Mouse (Mus musculus) intestine, postnatal 0 days (tissue): ENCODE data around the gene Fam98c. TPM values are rescaled to one million over a fixed set of nuclear protein-coding genes. Genes with fewer than 3 reads are reported as not detected.
A peak's percentile ranks its signal among the peaks of the same experiment; 100 is the strongest.

Source experiments
- ATAC-seq: fragments of 200-750 bp; cut with Nextera tagmentation; 2 replicates; pipeline ENCODE4 v1.8.0; 2017; ENCODE audit warnings: mild to moderate bottlenecking, moderate TSS enrichment, moderate library complexity
- H3K27ac ChIP-seq: fragments of 300-500 bp; sonication (generic); 2 replicates; pipeline ENCODE4 v1.5.1; 2014; ENCODE audit warnings: mild to moderate bottlenecking, low read depth, low read length, moderate library complexity
- H3K27me3 ChIP-seq: fragments of 300-500 bp; sonication (generic); replicated peaks from 2 replicates; pipeline ENCODE4 v1.6.1; 2014; ENCODE audit warnings: low read length, mixed read lengths; ENCODE audit not compliant: control insufficient read depth, insufficient read depth
- H3K36me3 ChIP-seq: fragments of 300-500 bp; sonication (generic); 2 replicates; pipeline ENCODE4 v1.6.1; 2014; ENCODE audit warnings: mild to moderate bottlenecking, moderate library complexity; ENCODE audit not compliant: control insufficient read depth, insufficient read depth
- H3K4me1 ChIP-seq: fragments of 300-500 bp; sonication (generic); replicated peaks from 2 replicates; pipeline ENCODE4 v1.6.1; 2014; ENCODE audit warnings: antibody characterized with exemption, low read length, mixed read lengths; ENCODE audit not compliant: control insufficient read depth, insufficient read depth
- H3K4me2 ChIP-seq: fragments of 300-500 bp; sonication (generic); replicated peaks from 2 replicates; pipeline ENCODE4 v1.6.1; 2014; ENCODE audit warnings: low read depth, mild to moderate bottlenecking, moderate library complexity
- H3K4me3 ChIP-seq: fragments of 300-500 bp; sonication (generic); 2 replicates; pipeline ENCODE4 v1.5.1; 2014; ENCODE audit warnings: low read depth, low read length
- H3K9ac ChIP-seq: fragments of 300-500 bp; sonication (generic); 2 replicates; pipeline ENCODE4 v1.6.1; 2014; ENCODE audit warnings: mild to moderate bottlenecking, low read depth, low read length
- H3K9me3 ChIP-seq: fragments of 300-500 bp; sonication (generic); 2 replicates; pipeline ENCODE4 v1.6.1; 2016; ENCODE audit warnings: mixed run types; ENCODE audit not compliant: control insufficient read depth
- CTCF ChIP-seq: sonication (generic); IDR thresholded peaks from 2 replicates; pipeline ENCODE4 v1.5.1; 2016; ENCODE audit warnings: low read depth, mild to moderate bottlenecking, control low read depth, antibody characterized with exemption, moderate library complexity
- WGBS: fragments of 180-500 bp; shearing (Covaris S2); extraction: QIAGEN DNeasy Blood & Tissue Kit; methylation state at CpG from one replicate; pipeline ENCODE4 v1.1.7; 2014; 5-methylcytosine and 5-hydroxymethylcytosine counted together
- polyA plus RNA-seq: library from polyadenylated mRNA; unstranded; fragments of >200 nt; fragmentation: Nextera tagmentation; extraction: Ambion mirVana; gene quantifications from 2 replicates; pipeline ENCODE4 v1.2.1, GENCODE M21; 2015

Gene Fam98c
- polyA plus RNA-seq, 1 experiment from 2014 or later, result 75.9 TPM

- no peaks in the 10 kb centered on the region for H3K27me3 ChIP-seq
- H3K4me2 ChIP-seq, result 0 out of 2 replicates have a peak overlapping the region, but pooled peaks have one; percentile 13
- H3K9me3 ChIP-seq, result no peaks in the 10 kb centered on the region
- ATAC-seq, result no peak
- H3K4me1 ChIP-seq, result no peaks in the 10 kb centered on the region
- H3K4me3 ChIP-seq, result no peak overlapping the region
- no peak overlapping the region for H3K9ac ChIP-seq
- no peak for TF ChIP-seq CTCF
- H3K36me3 ChIP-seq, result no peaks in the 10 kb centered on the region
- 58% methylated on average over 5 of the region's 5 CpGs for WGBS
- no peak overlapping the region for H3K27ac ChIP-seq
Measured at GRCm38 (mm10) chr7:29162294-29162693, 6.3 kb upstream of the Fam98c start.

DNA sequence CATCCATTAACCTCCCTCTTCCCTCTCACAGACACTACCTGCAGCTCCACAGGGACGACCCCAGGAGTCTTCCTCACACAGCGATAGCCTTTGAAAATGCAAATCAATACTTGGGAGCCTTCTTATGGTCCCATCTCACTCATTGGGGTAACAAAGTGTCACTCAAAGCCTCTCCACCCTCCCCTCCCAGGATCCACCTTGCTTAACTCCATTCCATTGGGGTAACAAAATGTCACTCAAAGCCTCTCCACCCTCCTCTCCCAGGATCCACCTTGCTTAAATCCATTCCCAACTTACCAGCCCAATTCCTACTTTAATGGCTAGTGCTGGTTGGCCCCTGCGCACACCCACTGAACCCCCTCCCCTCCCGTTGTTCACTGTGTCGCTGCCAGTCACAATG lies 2.2 kb upstream of the Fam98c start:
- WGBS, result 11% methylated on average over 5 of the region's 5 CpGs
- Histone ChIP-seq H3K4me1 (no peaks in the 10 kb centered on the region; the same call in 1 of the 2 replicates), H3K27ac (no peak overlapping the region), H3K4me3 (no peak overlapping the region), H3K9me3 (no peaks in the 10 kb centered on the region), H3K27me3 (no peaks in the 10 kb centered on the region), H3K36me3 (peaks cover 11% of the 10 kb centered on the region), H3K4me2 (no peak overlapping the region), H3K9ac (no peak overlapping the region)
- no peak for TF ChIP-seq CTCF
- no peak for ATAC-seq

DNA sequence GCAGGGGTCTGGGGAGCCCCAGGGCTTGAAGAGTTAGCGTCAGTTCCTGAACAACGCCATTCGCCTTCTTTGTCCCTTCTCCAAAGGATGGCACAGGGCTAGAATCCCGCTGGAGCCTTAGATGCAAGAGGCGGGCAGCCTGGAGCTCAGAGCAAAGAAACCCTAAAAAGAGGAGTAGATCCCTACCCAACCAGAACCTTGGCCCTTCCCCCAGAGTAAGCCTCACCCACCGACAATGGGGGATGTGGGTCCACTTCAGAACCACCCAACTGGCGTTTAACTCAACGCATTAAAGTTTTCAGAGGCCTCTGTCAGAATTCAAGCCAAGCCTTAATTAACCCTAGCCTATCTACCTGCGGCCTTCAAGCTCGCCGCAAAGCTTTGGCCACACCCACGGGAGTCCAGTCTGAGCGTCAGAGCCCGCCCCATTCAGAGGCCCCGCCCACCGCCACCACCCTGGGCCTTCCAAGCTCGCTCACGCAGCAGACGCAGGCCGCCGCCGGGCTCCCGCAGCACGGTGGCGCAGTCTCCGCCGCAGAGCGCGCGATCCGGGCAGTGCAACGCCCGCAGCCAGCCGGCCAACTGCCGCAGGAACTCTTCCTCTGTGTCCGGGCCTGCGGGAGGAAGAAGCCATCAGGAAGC lies 717 bp downstream of the Fam98c start:
- peak; percentile 85 for ATAC-seq
- Histone ChIP-seq H3K9me3 (no peaks in the 10 kb centered on the region), H3K4me3 (peak overlapping the region; percentile 81), H3K4me2 (peak overlapping the region; percentile 94), H3K9ac (peak overlapping the region; percentile 86), H3K27ac (peak overlapping the region; percentile 99), H3K4me1 (no peaks in the 10 kb centered on the region; the same call in 1 of the 2 replicates), H3K36me3 (peaks cover 17% of the 10 kb centered on the region), H3K27me3 (no peaks in the 10 kb centered on the region)
- TF ChIP-seq CTCF, result peak; percentile 60
- WGBS, result 8% methylated on average over 37 of the region's 37 CpGs

DNA sequence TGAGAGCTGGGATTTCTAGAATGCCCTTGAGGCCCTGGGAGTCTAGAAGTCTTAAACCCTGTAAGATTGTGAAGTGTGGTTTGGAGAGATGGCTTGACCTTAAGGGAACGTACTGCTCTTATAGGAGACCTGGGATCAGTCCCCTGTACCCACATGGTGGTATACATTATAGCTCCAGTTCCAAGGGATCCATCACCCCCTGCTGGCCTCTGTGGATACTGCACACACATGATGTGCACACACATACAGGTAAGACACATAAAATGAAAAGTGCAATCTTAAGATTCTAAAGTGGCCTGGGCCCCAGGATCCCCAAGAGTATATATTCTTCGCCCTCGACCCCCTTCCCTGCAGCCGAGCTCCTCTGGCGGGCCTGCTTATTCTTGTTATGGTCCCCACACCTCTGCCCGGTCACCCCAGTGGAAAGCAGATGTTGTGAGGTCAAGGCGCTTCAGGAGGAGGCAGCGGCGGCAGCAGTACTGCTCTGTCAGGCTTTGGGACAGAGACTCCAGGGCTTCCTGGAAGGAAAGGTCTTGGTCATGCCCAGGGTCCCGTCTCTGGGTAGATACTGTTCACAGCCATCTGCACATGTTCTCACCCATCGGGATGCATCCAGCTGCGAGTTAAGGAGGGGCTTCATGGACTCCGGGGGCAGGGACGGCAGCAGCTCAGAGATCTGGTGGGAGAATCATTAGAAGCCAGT lies 1.9 kb downstream of the Fam98c start:
- Histone ChIP-seq H3K9ac (no peak overlapping the region), H3K27me3 (no peaks in the 10 kb centered on the region), H3K27ac (no peak overlapping the region), H3K4me3 (no peak overlapping the region), H3K4me2 (no peak overlapping the region), H3K36me3 (peaks cover 17% of the 10 kb centered on the region), H3K9me3 (no peaks in the 10 kb centered on the region), H3K4me1 (no peaks in the 10 kb centered on the region; the same call in 1 of the 2 replicates)
- no peak for ATAC-seq
- 95% methylated on average over 14 of the region's 14 CpGs for WGBS
- TF ChIP-seq CTCF, result peak; percentile 51

GRCm38 (mm10) chr7:29151486-29151885 lies 4.5 kb downstream of the Fam98c start:
- ATAC-seq, result no peak
- WGBS, result 68% methylated on average over 10 of the region's 10 CpGs

DNA sequence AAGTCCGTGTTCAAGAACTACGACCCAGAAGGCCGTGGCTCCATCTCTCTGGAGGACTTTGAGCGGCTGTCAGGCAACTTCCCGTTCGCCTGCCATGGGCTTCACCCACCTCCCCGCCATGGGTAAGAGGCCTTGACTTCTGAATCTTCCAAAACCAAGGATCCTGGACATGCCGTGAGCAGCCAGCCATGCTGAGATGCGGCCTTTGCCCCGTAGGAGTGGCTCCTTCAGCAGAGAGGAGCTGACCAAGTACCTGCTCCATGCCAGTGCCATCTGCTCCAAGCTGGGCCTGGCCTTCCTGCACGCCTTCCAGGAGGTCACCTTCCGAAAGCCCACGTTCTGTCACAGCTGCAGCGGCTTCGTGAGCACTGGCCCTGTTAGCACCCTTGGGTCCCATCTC lies 7.3 kb downstream of the Fam98c start:
- no peak overlapping the region for H3K9ac ChIP-seq
- no peak overlapping the region for H3K27ac ChIP-seq
- H3K27me3 ChIP-seq, result no peaks in the 10 kb centered on the region
- peaks cover 6% of the 10 kb centered on the region; the same call in 1 of the 2 replicates for H3K36me3 ChIP-seq
- ATAC-seq, result no peak
- no peak overlapping the region for H3K4me2 ChIP-seq
- no peaks in the 10 kb centered on the region for H3K9me3 ChIP-seq
- WGBS, result 80% methylated on average over 15 of the region's 15 CpGs
- no peak overlapping the region for H3K4me3 ChIP-seq
- no peak for TF ChIP-seq CTCF
- no peaks in the 10 kb centered on the region for H3K4me1 ChIP-seq

More at GRCm38 (mm10) chr7:29151486-29151885, 4.5 kb downstream of the Fam98c start:
- Histone ChIP-seq H3K27ac (no peak overlapping the region), H3K4me1 (no peaks in the 10 kb centered on the region; the same call in 1 of the 2 replicates), H3K9ac (no peak overlapping the region), H3K27me3 (no peaks in the 10 kb centered on the region), H3K4me3 (no peak overlapping the region), H3K36me3 (peaks cover 17% of the 10 kb centered on the region), H3K4me2 (no peak overlapping the region), H3K9me3 (no peaks in the 10 kb centered on the region)
- no peak for TF ChIP-seq CTCF
